Mouse (Mus musculus): ENCODE measurements around the gene Opcml. TPM values are rescaled to one million over a fixed set of nuclear protein-coding genes. Genes with fewer than 3 reads are reported as not detected.

The Opcml gene
- polyA plus RNA-seq, 1 experiment = 0.03 TPM

- Histone ChIP-seq H3K9me3 (ENCODE audit: control insufficient read depth, low read length) (no peaks in the 10 kb centered on the region), H3K36me3 (ENCODE audit: control insufficient read depth) (no peaks in the 10 kb centered on the region), H3K4me3 (replicated peaks) (no peak overlapping the region), H3K4me1 (ENCODE audit: control insufficient read depth) (no peaks in the 10 kb centered on the region), H3K27me3 (ENCODE audit: control insufficient read depth) (no peaks in the 10 kb centered on the region)
- no peak for TF ChIP-seq GATA1 (IDR thresholded peaks at IDR 0.05; ENCODE audit: low read length)
- TF ChIP-seq TAL1 (IDR thresholded peaks at IDR 0.05; ENCODE audit: low read length) = no peak
Measured at GRCm38 (mm10) chr9:27923945-27924825, 133.6 kb downstream of the Opcml start.

- Histone ChIP-seq H3K36me3 (ENCODE audit: control insufficient read depth) (no peaks in the 10 kb centered on the region), H3K4me1 (ENCODE audit: control insufficient read depth) (no peaks in the 10 kb centered on the region), H3K27me3 (ENCODE audit: control insufficient read depth) (no peaks in the 10 kb centered on the region), H3K4me3 (replicated peaks) (no peak overlapping the region), H3K9me3 (ENCODE audit: control insufficient read depth, low read length) (no peaks in the 10 kb centered on the region)
- no peak for TF ChIP-seq TAL1 (IDR thresholded peaks at IDR 0.05; ENCODE audit: low read length)
- no peak for TF ChIP-seq GATA1 (IDR thresholded peaks at IDR 0.05; ENCODE audit: low read length)
Measured at GRCm38 (mm10) chr9:27925650-27926049, 135.1 kb downstream of the Opcml start.

GRCm38 (mm10) chr9:27937253-27937652, 146.7 kb downstream of the Opcml start:
- Histone ChIP-seq H3K27me3 (ENCODE audit: control insufficient read depth) (no peaks in the 10 kb centered on the region), H3K36me3 (ENCODE audit: control insufficient read depth) (no peaks in the 10 kb centered on the region), H3K4me1 (ENCODE audit: control insufficient read depth) (no peaks in the 10 kb centered on the region), H3K4me3 (replicated peaks) (no peak overlapping the region), H3K9me3 (ENCODE audit: control insufficient read depth, low read length) (no peaks in the 10 kb centered on the region)
- no peak for TF ChIP-seq TAL1 (IDR thresholded peaks at IDR 0.05; ENCODE audit: low read length)
- no peak for TF ChIP-seq GATA1 (IDR thresholded peaks at IDR 0.05; ENCODE audit: low read length)

- H3K9me3 ChIP-seq (ENCODE audit: control insufficient read depth, low read length) = no peaks in the 10 kb centered on the region
- no peak for TF ChIP-seq TAL1 (IDR thresholded peaks at IDR 0.05; ENCODE audit: low read length)
- no peak for TF ChIP-seq GATA1 (IDR thresholded peaks at IDR 0.05; ENCODE audit: low read length)
- H3K27me3 ChIP-seq (ENCODE audit: control insufficient read depth) = no peaks in the 10 kb centered on the region
- no peak overlapping the region for H3K4me3 ChIP-seq (replicated peaks)
- no peaks in the 10 kb centered on the region for H3K36me3 ChIP-seq (ENCODE audit: control insufficient read depth)
- no peaks in the 10 kb centered on the region for H3K4me1 ChIP-seq (ENCODE audit: control insufficient read depth)
Measured at GRCm38 (mm10) chr9:27937660-27938059, 147.1 kb downstream of the Opcml start.

- no peaks in the 10 kb centered on the region for H3K36me3 ChIP-seq (ENCODE audit: control insufficient read depth)
- no peak overlapping the region for H3K4me3 ChIP-seq (replicated peaks)
- peaks cover 2% of the 10 kb centered on the region; the same call in 1 of the 2 replicates for H3K9me3 ChIP-seq (ENCODE audit: control insufficient read depth, low read length)
- TF ChIP-seq TAL1 (IDR thresholded peaks at IDR 0.05; ENCODE audit: low read length) (no peak), GATA1 (IDR thresholded peaks at IDR 0.05; ENCODE audit: low read length) (no peak)
- no peaks in the 10 kb centered on the region for H3K4me1 ChIP-seq (ENCODE audit: control insufficient read depth)
- no peaks in the 10 kb centered on the region for H3K27me3 ChIP-seq (ENCODE audit: control insufficient read depth)
Measured at GRCm38 (mm10) chr9:27945323-27946010, 154.9 kb downstream of the Opcml start.

GRCm38 (mm10) chr9:27951110-27951509, 160.5 kb downstream of the Opcml start:
- Histone ChIP-seq H3K4me1 (ENCODE audit: control insufficient read depth) (no peaks in the 10 kb centered on the region), H3K9me3 (ENCODE audit: control insufficient read depth, low read length) (no peaks in the 10 kb centered on the region), H3K27me3 (ENCODE audit: control insufficient read depth) (no peaks in the 10 kb centered on the region), H3K4me3 (replicated peaks) (no peak overlapping the region), H3K36me3 (ENCODE audit: control insufficient read depth) (no peaks in the 10 kb centered on the region)
- TF ChIP-seq GATA1 (IDR thresholded peaks at IDR 0.05; ENCODE audit: low read length) (no peak), TAL1 (IDR thresholded peaks at IDR 0.05; ENCODE audit: low read length) (no peak)

- H3K9me3 ChIP-seq (ENCODE audit: control insufficient read depth, low read length) = no peaks in the 10 kb centered on the region
Measured at GRCm38 (mm10) chr9:27961682-27962081, 171.1 kb downstream of the Opcml start.

GRCm38 (mm10) chr9:27963385-27963784, 172.8 kb downstream of the Opcml start:
- no peaks in the 10 kb centered on the region for H3K4me1 ChIP-seq (ENCODE audit: control insufficient read depth)
- H3K4me3 ChIP-seq (replicated peaks) = no peak overlapping the region
- no peaks in the 10 kb centered on the region for H3K27me3 ChIP-seq (ENCODE audit: control insufficient read depth)
- H3K9me3 ChIP-seq (ENCODE audit: control insufficient read depth, low read length) = no peaks in the 10 kb centered on the region
- no peaks in the 10 kb centered on the region for H3K36me3 ChIP-seq (ENCODE audit: control insufficient read depth)
- no peak for TF ChIP-seq TAL1 (IDR thresholded peaks at IDR 0.05; ENCODE audit: low read length)
- TF ChIP-seq GATA1 (IDR thresholded peaks at IDR 0.05; ENCODE audit: low read length) = no peak

More at GRCm38 (mm10) chr9:27961682-27962081, 171.1 kb downstream of the Opcml start:
- no peak overlapping the region for H3K4me3 ChIP-seq (replicated peaks)
- TF ChIP-seq TAL1 (IDR thresholded peaks at IDR 0.05; ENCODE audit: low read length) = no peak
- no peak for TF ChIP-seq GATA1 (IDR thresholded peaks at IDR 0.05; ENCODE audit: low read length)
- H3K36me3 ChIP-seq (ENCODE audit: control insufficient read depth) = no peaks in the 10 kb centered on the region
- no peaks in the 10 kb centered on the region for H3K4me1 ChIP-seq (ENCODE audit: control insufficient read depth)
- H3K27me3 ChIP-seq (ENCODE audit: control insufficient read depth) = no peaks in the 10 kb centered on the region

- TF ChIP-seq TAL1 (IDR thresholded peaks at IDR 0.05; ENCODE audit: low read length) = no peak
- TF ChIP-seq GATA1 (IDR thresholded peaks at IDR 0.05; ENCODE audit: low read length) = no peak
- Histone ChIP-seq H3K9me3 (ENCODE audit: control insufficient read depth, low read length) (no peaks in the 10 kb centered on the region), H3K4me3 (replicated peaks) (no peak overlapping the region), H3K4me1 (ENCODE audit: control insufficient read depth) (no peaks in the 10 kb centered on the region), H3K27me3 (ENCODE audit: control insufficient read depth) (no peaks in the 10 kb centered on the region), H3K36me3 (ENCODE audit: control insufficient read depth) (no peaks in the 10 kb centered on the region)
Measured at GRCm38 (mm10) chr9:27964902-27965550, 174.5 kb downstream of the Opcml start.

All from erythroblast, embryonic 14.5 days (primary cell).